Mouse (Mus musculus) thymus, postnatal 36 days (tissue): ENCODE results near the gene Cdc42ep5.
A peak's percentile ranks its signal among the peaks of the same experiment; 100 is the strongest.
"Not testable (repeated sequence)": the region's sequence is repeated elsewhere in the genome, so short reads cannot be mapped to it uniquely, and the experiment has no call there.

Source experiments
- DNase-seq, 2 experiments: peaks; one replicate each; pipeline ENCODE4 v3.0.0; 2022; ENCODE audit warnings: mixed read lengths in 2 of 2

Gene Cdc42ep5

DNA sequence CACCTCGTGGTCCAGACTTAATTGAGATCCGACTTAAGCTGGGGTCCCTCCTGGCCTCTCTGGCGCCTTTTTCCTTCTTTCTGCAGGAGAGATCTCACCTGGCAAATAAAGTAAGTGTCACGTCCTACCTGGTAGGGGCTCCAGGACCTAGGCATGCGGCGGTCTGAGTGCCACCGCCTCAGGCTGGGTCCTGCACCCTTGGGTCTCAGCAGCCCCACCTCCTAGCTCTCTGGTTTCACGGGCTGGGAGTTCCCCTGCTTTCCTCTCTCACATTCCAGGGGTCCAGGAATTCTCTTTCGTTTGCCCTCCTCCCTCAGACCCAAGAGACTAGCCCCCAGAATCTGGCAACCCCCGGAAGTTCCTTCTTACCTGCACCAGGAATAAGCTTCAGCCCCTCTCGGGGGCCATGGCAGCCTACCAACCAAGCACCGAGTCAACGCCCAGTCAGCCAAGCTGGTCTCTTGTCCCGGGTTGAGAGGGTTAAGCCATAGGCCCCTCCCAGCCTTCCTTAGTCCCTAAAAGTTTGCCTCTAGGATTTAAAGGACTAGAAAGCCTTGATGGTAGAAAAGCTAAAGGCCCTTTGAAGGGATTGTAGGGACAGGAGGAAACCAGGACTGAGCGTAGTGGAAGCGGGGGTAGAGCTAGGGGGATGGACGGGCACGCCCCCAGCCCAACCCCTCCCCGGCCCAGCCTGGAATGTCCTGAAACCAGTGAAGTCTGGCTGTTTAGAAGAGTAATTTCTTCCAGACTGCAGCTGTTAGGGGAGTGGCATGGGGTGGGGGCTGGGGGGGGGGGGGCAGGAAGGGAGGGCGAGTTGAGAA, at the start of gene Cdc42ep5:
TSS of gene Cdc42ep5 (minus strand) at position 771 of the 821 bp plus-strand sequence.
- DNase-seq, result no peak

GRCm38 (mm10) chr7:4213436-4213835, 48.8 kb upstream of the Cdc42ep5 start:
- not testable (repeated sequence) for DNase-seq

- no peak for DNase-seq
Measured at GRCm38 (mm10) chr7:4208626-4209025, 44.0 kb upstream of the Cdc42ep5 start.

DNA sequence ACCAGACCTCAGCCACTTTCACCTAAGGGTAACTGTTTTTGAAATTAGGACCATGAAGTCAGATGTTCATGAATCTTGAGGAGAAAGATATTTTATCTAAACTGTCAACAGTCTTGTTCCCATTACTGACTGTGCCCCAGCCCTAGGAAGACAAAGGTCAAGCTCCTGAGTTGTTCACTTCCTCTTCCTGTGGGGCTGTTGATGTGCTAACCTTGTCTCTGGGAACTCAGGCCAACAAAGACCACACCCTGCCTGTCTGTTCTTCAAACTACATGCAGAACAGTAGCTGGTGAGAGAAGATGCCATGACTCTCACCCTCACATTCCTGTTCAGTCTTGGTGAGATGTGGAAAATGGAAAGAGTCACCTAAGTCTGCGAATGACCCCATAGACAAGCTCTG, 42.5 kb upstream of the Cdc42ep5 start:
- no peak for DNase-seq

GRCm38 (mm10) chr7:4178438-4178837, 13.8 kb upstream of the Cdc42ep5 start:
- DNase-seq, result no peak

DNA sequence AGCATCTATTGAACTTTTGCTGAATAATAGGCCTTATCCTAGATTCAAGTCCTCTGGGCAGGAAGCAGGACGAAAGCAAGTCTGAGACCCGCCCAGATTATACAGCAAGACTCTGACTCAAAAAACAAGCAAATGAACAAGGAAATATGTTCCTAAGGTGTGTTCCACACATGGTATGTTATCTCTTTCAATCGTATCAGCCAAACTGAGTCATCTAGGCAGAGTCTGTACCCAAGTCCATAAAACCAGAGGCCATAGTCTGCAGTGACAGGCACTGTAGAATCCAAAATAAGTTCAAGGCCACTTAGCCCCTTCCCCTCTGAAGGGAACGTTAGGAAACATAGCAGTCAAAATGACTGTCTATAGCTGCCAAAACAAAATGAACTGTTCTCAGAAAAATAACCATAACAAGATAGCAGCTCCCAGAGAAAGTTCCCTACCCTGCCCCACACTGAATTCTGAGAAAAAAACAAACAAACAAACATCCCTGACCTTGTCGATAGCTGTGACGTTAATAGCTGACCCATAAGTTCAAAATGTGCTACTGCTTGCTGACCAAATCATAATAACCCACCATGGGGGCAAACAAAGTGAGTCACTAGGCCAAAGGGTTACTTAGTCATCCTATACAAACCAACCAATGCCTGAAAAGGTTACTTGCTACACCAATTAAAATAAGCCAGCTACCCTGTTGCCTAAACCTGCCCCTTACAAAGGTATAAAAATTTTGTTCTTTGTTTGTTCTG, 5.7 kb upstream of the Cdc42ep5 start:
- no peak for DNase-seq

DNA sequence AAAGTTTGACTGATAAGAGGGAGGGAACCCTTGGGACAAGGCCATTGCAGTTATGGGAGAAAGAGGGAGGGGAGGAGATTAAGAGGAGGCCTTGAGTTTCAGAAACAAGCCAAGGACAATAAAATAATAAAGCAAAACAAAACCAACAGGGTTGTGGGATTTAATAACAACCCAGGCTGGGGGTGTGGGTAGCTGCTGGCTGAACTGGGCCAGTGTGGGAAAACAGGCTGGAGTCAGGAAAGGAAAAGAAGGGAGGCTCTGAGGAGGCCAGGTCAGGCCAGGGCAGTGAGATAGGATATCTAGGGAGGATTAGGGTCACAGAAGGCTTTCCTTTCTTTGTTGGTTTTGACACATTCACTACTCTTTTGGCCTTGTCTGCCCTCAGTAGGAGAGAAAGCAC, 2.4 kb upstream of the Cdc42ep5 start:
- DNase-seq, result no peak

- no peak for DNase-seq
Measured at GRCm38 (mm10) chr7:4165286-4165685, 626 bp upstream of the Cdc42ep5 start.

DNA sequence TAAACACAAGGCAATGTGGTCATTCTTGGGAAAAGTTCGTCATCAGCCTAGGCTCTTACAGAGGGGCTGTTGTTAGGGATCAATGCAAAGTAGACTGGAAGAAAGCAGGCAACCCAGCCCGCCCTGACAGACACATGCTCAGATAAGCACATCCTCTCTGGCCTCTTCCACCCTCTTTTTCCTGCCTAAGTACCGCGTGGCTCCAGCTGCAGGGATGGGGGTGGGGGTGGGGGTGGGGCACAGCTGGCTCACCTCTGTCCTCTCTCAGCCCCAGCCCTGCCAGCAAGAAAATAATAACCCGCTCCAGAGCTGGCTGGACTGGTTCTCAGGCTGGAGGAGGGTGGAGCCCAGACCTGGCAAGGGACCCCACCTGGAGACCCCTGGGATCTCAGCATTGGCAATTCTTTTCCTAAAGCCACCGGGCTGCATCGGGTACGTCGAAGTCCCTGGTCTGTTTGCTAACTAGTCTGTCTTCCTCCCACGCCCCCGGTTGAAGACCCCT, 1.0 kb downstream of the Cdc42ep5 start:
- DNase-seq, result no peak

GRCm38 (mm10) chr7:4161596-4161995, 3.1 kb downstream of the Cdc42ep5 start:
- DNase-seq, result not testable (repeated sequence)

GRCm38 (mm10) chr7:4154976-4155375, 9.7 kb downstream of the Cdc42ep5 start:
- no peak for DNase-seq

DNA sequence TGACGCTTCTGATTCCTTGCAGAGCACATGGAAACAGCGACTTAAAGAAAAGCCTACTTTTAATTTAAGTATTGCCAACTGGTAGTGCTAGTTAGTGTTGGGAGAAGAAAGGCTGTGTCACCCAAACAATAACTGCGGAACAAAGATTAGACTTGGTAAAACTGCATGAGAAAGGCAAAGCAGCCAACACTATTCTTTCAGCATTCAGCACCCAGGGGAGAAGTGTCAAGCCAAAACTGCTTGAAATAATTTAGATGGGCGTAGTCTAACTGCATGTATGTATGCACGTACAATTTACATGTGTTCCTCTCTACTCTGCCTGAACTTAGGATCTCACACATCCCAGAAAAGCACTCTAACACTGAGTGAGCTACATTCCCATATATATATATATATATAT, 10.3 kb downstream of the Cdc42ep5 start:
- no peak for DNase-seq

DNA sequence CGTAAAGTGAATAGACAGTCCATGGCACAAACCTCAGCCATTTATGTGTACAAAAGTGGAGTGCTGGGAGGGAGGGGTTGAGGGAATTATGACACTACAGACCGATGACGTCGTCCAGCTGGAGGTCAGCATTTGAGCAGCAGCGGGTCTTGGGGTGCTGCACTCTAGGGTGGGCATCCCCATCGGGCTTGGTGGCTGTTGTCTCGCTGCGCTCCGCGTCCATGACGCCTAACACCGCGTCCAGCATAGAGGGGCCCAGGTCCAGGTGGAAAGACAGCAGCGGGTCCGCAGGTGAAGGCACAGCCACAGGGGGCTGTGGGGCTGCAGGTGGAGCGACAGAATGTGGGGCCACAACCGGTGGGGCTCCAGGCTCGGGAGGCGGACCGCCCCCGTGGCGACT, 13.4 kb downstream of the Cdc42ep5 start:
- no peak for DNase-seq

DNA sequence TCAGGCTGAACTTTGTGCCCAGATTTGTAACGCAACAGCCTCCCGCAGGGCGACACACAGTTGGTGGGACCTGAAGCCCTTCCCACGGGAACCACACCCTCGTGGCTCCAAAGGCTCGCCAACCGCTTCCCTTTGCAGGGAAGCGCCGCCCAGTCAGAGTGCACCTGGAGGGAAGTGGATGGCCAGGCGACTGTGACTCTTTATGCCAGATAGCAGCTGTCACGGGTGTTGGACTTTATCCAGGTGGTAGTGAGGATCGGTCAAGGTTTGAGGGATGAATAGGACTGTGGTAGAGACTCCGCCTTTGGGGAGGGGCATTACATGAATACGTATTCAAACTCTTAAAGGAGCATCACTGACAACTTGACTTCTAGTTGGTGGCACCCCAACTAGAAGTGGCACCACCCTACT, 13.8 kb downstream of the Cdc42ep5 start:
- DNase-seq, result no peak

DNA sequence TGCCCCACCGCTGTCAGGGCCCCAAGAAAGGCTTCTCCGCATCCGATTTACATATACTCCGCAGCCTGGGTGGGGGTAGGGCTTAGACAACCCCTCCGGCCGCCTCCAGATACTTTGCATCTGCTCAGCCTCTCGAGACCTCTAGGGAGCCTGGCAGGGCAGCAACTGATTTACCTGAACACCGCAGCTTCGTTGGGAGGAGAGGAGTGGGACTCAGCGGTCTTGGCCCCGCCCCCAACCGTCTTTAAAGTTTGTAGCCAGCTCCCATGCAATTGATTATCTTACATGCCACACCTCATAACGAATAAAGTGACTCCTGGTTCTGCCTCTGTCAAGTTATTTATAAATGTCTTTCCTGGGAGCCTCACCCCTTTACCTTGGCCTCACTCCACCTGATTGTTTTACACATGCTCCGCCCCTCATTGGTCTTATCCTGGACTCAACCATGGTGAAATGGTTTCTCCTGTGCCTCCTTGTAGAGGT, 14.6 kb downstream of the Cdc42ep5 start, which contains the start of gene Leng9:
TSS of gene Leng9 (minus strand) at position 316 of the 483 bp plus-strand sequence.
- DNase-seq, result peak in 1 of 2 experiments; percentile 51

GRCm38 (mm10) chr7:4149209-4150054, 15.2 kb downstream of the Cdc42ep5 start:
- DNase-seq, result peak; percentile 73 to 81

- peak in 1 of 2 experiments; percentile 24 for DNase-seq
Measured at GRCm38 (mm10) chr7:4148341-4149208, 16.1 kb downstream of the Cdc42ep5 start.

DNA sequence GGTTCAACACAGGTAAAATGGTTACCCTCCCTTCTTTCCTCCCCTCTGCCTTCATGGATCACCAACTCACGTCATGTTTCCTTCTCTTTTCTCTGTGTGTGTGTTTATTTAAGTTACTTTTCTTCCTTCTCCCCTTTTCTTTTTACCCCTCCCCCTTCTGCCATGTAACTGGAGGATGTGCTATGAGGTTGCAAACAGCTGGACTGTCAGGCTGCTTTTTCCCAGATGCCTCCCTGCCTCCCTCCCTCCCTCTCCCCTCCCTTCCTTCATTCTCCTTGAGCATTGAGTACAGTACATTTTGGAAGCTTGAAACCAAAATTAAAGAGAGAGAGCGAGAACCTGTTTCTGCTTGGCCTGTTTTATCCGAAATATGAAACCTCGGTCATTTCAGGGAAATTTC, 16.8 kb downstream of the Cdc42ep5 start:
- DNase-seq, result no peak

DNA sequence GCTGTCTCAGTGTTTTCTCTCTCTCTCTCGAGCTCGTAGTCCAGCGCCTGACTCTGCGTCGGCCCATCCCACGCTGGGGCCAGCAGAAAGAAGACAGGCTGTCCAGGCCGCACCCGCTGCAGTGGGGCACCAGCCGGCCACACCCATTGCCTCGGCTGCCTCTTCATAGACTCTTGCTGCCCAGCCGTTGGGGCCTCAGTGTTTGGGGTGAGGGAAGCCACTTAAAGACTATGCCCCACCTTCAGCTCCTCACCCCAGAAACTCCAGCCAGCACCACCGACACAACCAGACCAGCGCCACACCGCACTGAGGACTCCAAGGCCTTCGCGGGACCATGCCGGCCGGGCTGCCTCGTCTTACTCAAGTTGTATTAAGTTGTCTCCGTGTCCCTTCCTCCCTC, 17.3 kb downstream of the Cdc42ep5 start:
- DNase-seq, result peak in 1 of 2 experiments; percentile 16

DNA sequence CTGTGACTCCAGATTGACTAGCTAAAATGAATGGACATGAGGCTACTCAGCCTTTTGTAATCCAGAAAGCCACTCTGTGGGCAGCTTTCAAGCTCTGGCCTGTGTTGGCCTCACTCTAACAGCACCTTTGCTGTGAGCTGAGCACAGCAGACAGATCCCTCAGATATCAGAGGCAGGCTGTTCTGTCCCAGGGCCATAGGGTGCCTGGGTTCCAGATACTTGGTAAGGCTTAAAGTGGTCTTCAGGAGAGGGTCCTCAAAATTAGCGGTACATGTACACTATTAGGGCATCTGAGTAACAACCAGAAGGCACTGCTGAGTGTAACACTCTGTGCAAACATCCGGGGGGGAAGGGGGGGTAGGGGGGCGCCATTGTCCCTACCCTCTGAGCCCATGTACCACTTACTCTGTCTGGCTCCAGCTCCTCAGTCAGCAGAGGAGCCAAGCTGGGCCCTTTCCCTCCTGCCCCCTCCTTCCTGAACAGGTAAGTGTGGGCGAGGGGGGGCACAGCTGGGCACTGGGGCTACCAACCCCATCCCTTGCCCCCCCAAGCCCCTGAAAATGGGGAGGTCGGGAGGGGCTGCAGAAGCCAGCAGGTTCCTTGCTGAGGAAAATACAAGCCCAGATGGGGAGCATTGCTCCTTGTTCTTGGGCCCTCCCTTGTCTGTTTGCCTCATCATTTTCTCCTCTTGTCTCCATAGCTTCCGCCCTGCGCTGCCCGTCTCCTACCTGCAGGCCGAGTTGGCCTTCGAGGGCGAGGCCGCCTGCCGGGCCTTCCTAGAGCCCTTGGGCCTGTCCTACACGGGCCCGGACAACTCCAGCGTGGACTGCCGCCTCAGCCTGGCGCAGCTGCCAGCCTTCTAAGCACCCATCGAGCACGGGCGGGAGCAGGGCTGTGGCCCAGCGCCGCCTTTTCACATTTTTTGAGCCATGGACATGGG, 18.1 kb downstream of the Cdc42ep5 start:
- DNase-seq, result peak in 1 of 2 experiments; percentile 29
